Mouse (Mus musculus) heart, embryonic 16.5 days (tissue): Measurements from ENCODE around the gene Cct5. TPM values are rescaled to one million over a fixed set of nuclear protein-coding genes. Genes with fewer than 3 reads are reported as not detected.
A peak's percentile ranks its signal among the peaks of the same experiment; 100 is the strongest.

ENCODE experiments used
- ATAC-seq: fragments of 200-750 bp; cut with Nextera tagmentation; replicated peaks from 2 replicates; pipeline ENCODE4 v1.8.0; 2017; ENCODE audit warnings: moderate number of reproducible peaks; ENCODE audit not compliant: insufficient read depth, low FRiP score; ENCODE audit errors: extremely low read depth
- H3K27ac ChIP-seq: fragments of 300-500 bp; sonication (generic); 2 replicates; pipeline ENCODE4 v1.5.1; 2014; ENCODE audit warnings: mild to moderate bottlenecking, low read length, control low read depth, moderate library complexity
- H3K27me3 ChIP-seq: fragments of 300-500 bp; sonication (generic); 2 replicates; pipeline ENCODE4 v1.6.1; 2014; ENCODE audit warnings: low read length, mixed read lengths; ENCODE audit not compliant: control insufficient read depth, insufficient read depth
- H3K36me3 ChIP-seq: fragments of 300-500 bp; sonication (generic); 2 replicates; pipeline ENCODE4 v1.6.1; 2014; ENCODE audit not compliant: control insufficient read depth, insufficient read depth
- H3K4me1 ChIP-seq: fragments of 300-500 bp; sonication (generic); 2 replicates; pipeline ENCODE4 v1.6.1; 2014; ENCODE audit warnings: low read length, mixed read lengths; ENCODE audit not compliant: control insufficient read depth, insufficient read depth
- H3K4me2 ChIP-seq: fragments of 300-500 bp; sonication (generic); 2 replicates; pipeline ENCODE4 v1.6.1; 2014; ENCODE audit warnings: low read depth, mild to moderate bottlenecking, control low read depth, low read length
- H3K4me3 ChIP-seq: fragments of 300-500 bp; sonication (generic); 2 replicates; pipeline ENCODE4 v1.5.1; 2014; ENCODE audit warnings: mild to moderate bottlenecking, control low read depth, low read length
- H3K9ac ChIP-seq: fragments of 300-500 bp; sonication (generic); 2 replicates; pipeline ENCODE4 v1.6.1; 2014; ENCODE audit warnings: low read length, control low read depth
- H3K9me3 ChIP-seq: fragments of 300-500 bp; sonication (generic); replicated peaks from 2 replicates; pipeline ENCODE4 v1.6.1; 2016; ENCODE audit warnings: low read length; ENCODE audit not compliant: control insufficient read depth
- WGBS: fragments of 180-500 bp; shearing (Covaris S2); extraction: QIAGEN DNeasy Blood & Tissue Kit; methylation state at CpG from one replicate; pipeline ENCODE4 v1.1.7; 2014; 5-methylcytosine and 5-hydroxymethylcytosine counted together
- polyA plus RNA-seq: library from polyadenylated mRNA; unstranded; fragments of >200 nt; fragmentation: Nextera tagmentation; extraction: Ambion mirVana; gene quantifications from 2 replicates; pipeline ENCODE4 v1.2.1, GENCODE M21; 2015

Cct5 gene
- polyA plus RNA-seq, 1 experiment from 2014 or later, result 373 TPM

DNA sequence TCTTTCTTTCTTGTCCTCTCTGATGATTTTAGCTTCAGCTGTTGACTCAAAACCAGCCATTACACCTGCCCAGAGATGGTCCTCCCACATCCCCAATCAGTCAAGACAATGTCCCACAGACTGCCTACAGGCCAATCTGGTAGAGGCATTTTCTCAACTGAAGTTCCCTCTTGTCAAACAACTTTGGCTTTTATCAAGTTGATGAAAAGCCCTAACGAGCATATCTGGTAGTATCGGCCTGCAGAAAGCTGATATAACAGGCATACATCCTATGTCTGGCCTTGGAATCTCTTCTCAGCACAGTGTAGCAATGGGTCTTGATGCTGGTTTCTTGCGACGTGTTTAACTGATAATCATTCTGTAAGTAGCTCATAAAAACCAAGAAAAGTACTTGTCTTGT is 28.3 kb downstream of the Cct5 start:
- Histone ChIP-seq H3K4me3 (no peak overlapping the region), H3K4me1 (peaks cover 12% of the 10 kb centered on the region), H3K9me3 (no peaks in the 10 kb centered on the region), H3K27me3 (no peaks in the 10 kb centered on the region), H3K4me2 (no peak overlapping the region), H3K36me3 (no peaks in the 10 kb centered on the region), H3K27ac (no peak overlapping the region), H3K9ac (no peak overlapping the region)
- ATAC-seq, result no peak
- 52% methylated on average over 4 of the region's 4 CpGs for WGBS

DNA sequence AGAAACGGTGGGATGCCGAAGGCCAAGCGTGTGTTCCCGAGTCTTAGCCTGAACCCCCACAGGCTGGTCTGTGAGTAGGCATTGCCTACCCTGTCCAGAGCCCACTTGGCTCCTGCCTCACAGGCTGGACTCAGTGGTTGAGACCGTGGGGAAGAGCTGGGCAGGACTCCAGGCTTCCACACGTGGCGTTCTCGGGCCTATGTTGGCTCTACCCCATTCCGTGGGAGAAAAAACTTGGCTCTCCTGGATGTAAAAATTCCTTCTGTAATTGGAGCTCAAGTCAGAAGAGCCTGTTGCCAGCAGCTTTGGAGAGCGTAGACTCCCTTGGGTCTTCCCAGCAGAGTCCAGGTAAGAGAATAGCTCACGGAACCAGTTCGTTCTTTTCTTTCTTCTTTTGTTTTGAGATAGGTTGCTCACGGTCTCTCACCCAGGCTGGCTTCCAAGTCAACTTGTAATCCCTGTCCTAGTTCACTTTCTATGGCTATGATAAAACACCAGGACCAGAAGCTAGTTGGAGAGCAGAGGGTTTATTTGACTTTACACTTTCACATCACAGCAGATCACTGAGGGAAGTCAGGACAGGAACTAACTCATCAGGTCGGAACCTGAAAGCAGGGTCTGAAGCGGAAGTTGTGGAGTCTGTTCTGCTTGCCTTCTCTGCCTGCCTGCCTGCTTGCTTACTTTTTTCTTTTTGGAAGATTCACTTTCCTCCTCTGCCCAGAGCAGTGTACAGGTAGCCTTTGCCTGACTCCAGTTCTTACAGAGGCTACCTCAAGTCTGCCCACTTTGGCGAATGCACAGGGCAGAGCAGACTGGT is 29.5 kb downstream of the Cct5 start:
- Histone ChIP-seq H3K4me2 (no peak overlapping the region), H3K9me3 (no peaks in the 10 kb centered on the region), H3K27ac (peak overlapping the region; percentile 30; the same call in 1 of the 2 replicates), H3K27me3 (no peaks in the 10 kb centered on the region), H3K4me3 (no peak overlapping the region), H3K4me1 (peaks cover 16% of the 10 kb centered on the region), H3K9ac (no peak overlapping the region), H3K36me3 (no peaks in the 10 kb centered on the region)
- WGBS, result 71% methylated on average over 16 of the region's 16 CpGs
- ATAC-seq, result no peak; the same call in 1 of the 2 replicates

GRCm38 (mm10) chr15:31570959-31571358 is 30.6 kb downstream of the Cct5 start:
- Histone ChIP-seq H3K4me3 (no peak overlapping the region), H3K4me2 (no peak overlapping the region), H3K27me3 (no peaks in the 10 kb centered on the region), H3K9me3 (no peaks in the 10 kb centered on the region), H3K27ac (no peak overlapping the region), H3K36me3 (no peaks in the 10 kb centered on the region), H3K4me1 (peaks cover 16% of the 10 kb centered on the region), H3K9ac (no peak overlapping the region)
- ATAC-seq, result no peak
- 86% methylated on average over 8 of the region's 8 CpGs for WGBS

- Histone ChIP-seq H3K27me3 (no peaks in the 10 kb centered on the region), H3K4me3 (no peak overlapping the region), H3K36me3 (no peaks in the 10 kb centered on the region), H3K4me1 (peaks cover 16% of the 10 kb centered on the region), H3K27ac (no peak overlapping the region), H3K4me2 (peak overlapping the region; percentile 47; the same call in 1 of the 2 replicates), H3K9me3 (no peaks in the 10 kb centered on the region), H3K9ac (no peak overlapping the region)
- WGBS, result 45% methylated on average over 9 of the region's 9 CpGs
- ATAC-seq, result no peak; the same call in 1 of the 2 replicates
Measured at GRCm38 (mm10) chr15:31569325-31570022, 32.1 kb downstream of the Cct5 start.

DNA sequence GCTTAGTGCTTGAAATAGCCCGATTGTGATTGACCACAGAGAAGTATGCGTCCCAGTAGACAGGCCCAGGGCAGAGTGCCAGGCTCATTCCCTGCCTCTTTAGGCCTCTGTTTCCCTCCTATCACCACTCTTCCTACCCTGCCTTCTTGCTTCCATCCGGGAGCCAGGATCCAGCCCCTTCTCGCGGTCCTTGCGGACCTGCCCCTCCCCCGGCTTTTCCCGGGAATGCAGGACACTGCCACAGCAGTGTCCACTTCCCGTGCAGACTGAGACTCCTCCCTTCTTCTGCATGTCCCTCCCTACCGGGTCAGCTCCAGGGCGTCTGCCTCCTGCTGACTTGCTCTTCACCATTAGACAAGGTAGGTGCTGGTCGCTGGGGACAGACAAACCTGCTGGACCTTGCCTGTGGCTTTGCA is 33.0 kb downstream of the Cct5 start:
- H3K9me3 ChIP-seq, result no peaks in the 10 kb centered on the region
- no peaks in the 10 kb centered on the region for H3K27me3 ChIP-seq
- 6% methylated on average over 12 of the region's 12 CpGs for WGBS
- peak; percentile 85 for ATAC-seq
- peak overlapping the region; percentile 12; the same call in 1 of the 2 replicates for H3K9ac ChIP-seq
- peak overlapping the region; percentile 72 for H3K27ac ChIP-seq
- H3K4me2 ChIP-seq, result peak overlapping the region; percentile 47
- no peaks in the 10 kb centered on the region for H3K36me3 ChIP-seq
- peaks cover 21% of the 10 kb centered on the region for H3K4me1 ChIP-seq
- peak overlapping the region; percentile 15 for H3K4me3 ChIP-seq

- H3K4me1 ChIP-seq, result peaks cover 26% of the 10 kb centered on the region
- H3K27me3 ChIP-seq, result no peaks in the 10 kb centered on the region
- no peaks in the 10 kb centered on the region for H3K9me3 ChIP-seq
- no peak overlapping the region for H3K4me2 ChIP-seq
- no peaks in the 10 kb centered on the region for H3K36me3 ChIP-seq
- no peak overlapping the region for H3K4me3 ChIP-seq
- WGBS, result 76% methylated on average over 7 of the region's 7 CpGs
- no peak for ATAC-seq
- H3K9ac ChIP-seq, result no peak overlapping the region
- H3K27ac ChIP-seq, result no peak overlapping the region
Measured at GRCm38 (mm10) chr15:31567431-31567830, 34.2 kb downstream of the Cct5 start.

DNA sequence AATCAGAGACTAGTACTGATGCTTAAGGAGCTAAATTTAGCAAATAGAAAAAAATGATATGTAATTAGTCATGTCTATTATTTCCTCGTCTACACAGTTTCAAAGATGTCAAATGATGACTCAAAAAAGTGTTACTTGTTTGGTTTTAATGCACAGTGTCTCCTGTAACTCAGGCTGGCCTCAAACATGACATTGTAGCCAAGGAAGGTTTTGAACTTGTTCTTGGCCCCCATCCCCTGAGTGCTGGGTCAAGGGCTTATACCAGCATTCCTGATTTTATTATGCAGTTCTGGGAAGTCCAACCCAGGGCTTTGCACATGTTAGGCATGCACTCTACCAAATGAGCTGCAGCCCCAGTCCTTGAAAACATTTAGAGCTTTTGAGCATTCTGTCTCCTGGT is 35.8 kb downstream of the Cct5 start:
- Histone ChIP-seq H3K4me2 (no peak overlapping the region), H3K27ac (no peak overlapping the region), H3K4me3 (no peak overlapping the region), H3K9ac (no peak overlapping the region), H3K4me1 (peaks cover 26% of the 10 kb centered on the region), H3K36me3 (no peaks in the 10 kb centered on the region), H3K27me3 (no peaks in the 10 kb centered on the region), H3K9me3 (no peaks in the 10 kb centered on the region)
- ATAC-seq, result no peak
- WGBS, result 52% methylated on average over 1 of the region's 1 CpGs

- no peak for ATAC-seq
- WGBS, result 79% methylated on average over 5 of the region's 5 CpGs
- no peaks in the 10 kb centered on the region for H3K9me3 ChIP-seq
- no peaks in the 10 kb centered on the region for H3K27me3 ChIP-seq
- H3K9ac ChIP-seq, result no peak within 1 kb of the TSS
- H3K4me2 ChIP-seq, result no peak within 1 kb of the TSS
- no peak within 1 kb of the TSS for H3K4me3 ChIP-seq
- H3K36me3 ChIP-seq, result no peaks in the 10 kb centered on the region
- no peak within 1 kb of the TSS for H3K27ac ChIP-seq
- peaks cover 26% of the 10 kb centered on the region for H3K4me1 ChIP-seq
Measured at GRCm38 (mm10) chr15:31565184-31565583, 36.4 kb downstream of the Cct5 start, which contains the start of gene Cmbl. Gene Cmbl (plus strand): TSS chr15:31565389.
